Mouse (Mus musculus) thymus, adult 18-20 months (tissue): Measurements from ENCODE around the gene Ccdc116.
"Not testable (repeated sequence)": the region's sequence is repeated elsewhere in the genome, so short reads cannot be mapped to it uniquely, and the experiment has no call there.

Experiments
- DNase-seq, 2 experiments: peaks; one replicate each; pipeline ENCODE4 v3.0.0; 2022; ENCODE audit warnings: mixed read lengths in 2 of 2

Gene Ccdc116

DNA sequence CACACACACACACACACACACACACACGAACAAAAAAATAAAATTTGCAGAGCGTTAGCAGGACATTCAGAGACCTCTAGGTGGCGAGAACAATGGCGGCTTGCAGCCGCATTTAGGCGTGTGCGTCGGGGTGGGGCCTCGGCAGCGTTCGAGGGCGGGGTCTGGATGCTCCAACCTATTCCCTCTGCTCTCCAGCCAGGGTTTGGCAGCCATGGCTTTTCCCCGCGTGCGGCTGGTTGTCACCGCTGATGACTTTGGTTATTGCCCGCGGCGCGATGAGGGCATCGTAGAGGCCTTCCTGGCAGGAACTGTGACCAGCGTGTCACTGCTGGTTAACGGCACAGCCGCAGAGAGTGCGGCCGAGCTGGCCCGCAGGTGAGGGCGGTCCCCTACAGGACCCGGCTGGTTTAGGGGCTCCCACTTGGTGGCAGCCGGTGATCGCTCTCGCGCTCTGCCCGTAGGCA lies at the start of gene Ccdc116:
Ccdc116 (minus strand) TSS at position 458 of the 464 bp plus-strand sequence.
- peak; percentile 54 to 55 for DNase-seq

DNA sequence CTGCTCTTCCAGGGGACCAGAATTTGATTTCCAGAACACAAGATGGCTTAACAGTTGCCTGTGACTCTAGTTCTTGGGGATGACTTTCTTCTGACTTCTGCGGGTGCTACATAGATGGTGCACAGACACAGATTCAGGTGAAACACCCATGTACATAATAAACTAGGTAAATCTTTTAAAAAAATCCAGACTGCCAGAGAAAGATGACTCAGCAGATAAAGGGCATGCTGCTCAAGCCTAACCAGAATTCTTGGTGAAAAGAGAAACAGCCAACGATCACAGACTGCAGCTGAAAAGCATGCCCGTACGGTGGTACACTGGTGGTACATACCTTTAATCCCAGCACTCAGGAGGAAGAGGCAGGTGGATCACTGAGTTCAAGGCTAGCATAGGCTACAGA lies 46.8 kb upstream of the Ccdc116 start:
- no peak for DNase-seq

DNA sequence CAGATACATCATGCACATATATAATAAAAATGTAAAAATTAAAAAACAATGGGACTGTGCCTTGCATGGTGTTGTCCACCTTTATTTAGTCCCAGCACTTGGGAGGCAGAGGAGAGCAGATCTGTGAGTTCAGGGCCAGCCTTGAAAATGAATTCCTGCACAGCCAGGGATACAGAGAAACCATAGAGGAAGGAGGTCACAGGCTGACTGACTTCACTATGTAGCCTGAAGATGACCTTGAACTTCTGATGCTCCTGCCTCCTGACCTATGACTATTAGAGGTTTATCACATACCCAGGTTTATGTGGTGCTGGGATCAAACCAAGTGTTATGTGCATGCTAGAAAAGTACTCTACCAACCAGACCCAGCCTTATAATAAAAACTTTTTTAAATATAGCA lies 38.4 kb upstream of the Ccdc116 start:
- no peak for DNase-seq

DNA sequence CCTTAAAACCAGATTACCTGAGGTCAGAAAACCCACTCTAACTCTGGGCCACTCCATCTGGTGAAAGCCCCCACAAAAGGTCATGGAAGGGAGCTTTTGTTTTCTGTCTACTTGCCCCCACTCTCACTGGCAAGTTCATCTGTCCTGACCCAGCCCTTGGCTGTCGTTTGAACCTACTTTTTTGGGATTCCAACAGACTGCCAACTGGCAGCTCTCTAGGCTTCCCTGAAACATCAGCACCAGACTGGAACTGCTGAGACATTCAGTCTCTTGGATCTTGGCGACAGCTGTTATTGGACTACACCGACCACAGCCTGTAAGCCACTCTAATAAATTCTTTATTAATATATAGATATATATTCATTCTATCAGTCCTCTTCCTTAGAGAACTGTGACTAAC lies 36.0 kb upstream of the Ccdc116 start:
- DNase-seq, result no peak

DNA sequence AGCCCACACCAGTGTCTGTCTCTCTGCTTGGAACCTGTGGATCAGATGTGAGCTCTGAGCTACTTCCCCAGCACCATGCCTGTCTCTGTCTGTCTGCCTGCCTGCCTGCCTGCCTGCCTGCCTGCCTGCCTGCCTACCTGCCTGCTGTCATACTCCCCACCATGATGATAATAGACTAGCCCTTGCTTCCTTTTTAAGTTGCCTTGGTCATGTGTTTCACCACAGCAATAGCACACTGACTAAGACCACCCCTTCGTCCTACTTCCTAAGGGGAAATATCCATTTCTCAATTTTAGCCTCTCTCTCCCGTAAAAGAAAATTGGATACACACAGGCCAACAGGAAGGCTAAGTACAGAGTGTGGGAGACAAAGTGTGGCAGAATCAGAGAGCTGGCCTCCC lies 35.1 kb upstream of the Ccdc116 start:
- no peak for DNase-seq

DNA sequence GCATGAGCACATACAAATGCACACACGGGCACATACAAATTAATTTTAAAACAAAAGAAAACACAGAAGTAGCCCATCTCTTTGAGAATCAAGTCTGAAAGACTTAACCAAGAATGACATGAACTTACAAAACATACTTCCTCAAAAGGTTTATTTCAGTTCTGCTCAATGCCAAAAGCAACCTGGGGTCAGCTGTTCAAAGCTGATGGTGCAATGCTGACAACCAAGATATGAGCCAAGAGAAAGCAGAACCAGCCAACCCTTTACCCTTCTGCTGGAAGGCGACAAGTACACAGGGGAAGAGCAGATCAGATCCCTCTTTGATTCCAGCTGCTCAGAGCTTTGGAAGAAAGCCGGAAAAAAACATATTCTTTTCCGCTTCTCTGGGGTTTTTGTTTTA lies 34.4 kb upstream of the Ccdc116 start:
- DNase-seq, result no peak

DNA sequence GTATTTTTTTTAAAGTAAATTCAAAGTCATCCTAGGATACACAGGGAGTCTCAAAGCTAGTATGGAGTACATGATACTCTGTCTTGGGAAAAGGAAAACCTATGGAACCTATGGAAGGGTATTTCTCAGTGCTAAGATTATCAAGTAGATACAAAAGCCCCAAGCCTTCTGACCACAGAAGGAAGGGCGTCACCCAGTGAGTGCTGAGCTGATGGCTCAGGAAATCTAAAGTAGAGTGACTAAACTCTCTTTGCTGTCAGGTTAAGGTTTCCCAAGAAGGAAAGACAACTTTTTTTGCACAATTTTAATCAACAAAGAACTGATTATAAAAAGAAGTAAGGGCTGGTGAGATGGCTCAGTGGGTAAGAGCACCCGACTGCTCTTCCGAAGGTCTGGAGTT lies 32.7 kb upstream of the Ccdc116 start:
- DNase-seq, result no peak

DNA sequence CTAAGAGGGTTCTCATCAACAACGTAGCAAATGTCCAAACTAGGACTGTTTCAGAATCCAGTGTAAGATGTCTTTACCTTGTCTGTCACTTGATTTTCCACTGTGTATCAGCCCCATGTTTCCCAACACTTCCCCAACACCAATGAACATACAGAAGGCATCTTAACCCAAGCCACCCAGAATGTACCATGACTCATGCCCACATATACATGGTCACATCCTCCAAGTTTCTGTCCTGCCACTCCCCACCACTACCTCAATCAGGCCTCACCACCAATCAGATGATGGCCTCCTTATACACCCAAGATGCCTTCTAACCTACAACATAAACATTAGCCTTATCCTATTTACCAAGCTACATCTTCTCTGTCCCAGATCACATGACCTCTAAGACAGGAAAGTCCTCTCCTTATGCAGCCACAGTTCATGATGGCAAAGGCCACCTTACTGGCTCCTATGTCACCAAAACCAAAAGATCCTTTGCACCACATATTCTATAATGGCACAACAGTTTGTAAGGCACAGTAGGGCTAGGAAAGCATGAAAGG lies 30.7 kb upstream of the Ccdc116 start:
- DNase-seq, result no peak

DNA sequence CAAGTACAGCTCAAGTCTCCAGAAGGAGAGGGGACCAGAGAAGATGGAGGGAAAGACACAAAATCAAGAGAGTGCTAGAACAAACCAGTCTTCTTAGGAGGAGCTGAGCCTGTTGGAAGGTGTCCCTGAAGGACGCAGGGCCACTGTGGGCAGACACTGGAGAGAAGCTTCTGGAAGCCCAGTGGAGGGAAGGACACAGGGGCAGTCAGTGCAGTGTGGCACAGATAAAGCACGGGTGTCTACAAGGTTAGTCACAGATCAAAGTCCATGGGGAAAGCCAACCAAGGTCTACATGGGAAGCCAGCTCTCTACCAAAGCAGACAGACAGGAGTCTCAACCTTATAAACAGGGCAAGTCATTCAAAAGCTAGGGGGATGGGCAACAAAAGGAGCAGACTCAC lies 28.7 kb upstream of the Ccdc116 start:
- DNase-seq, result no peak

DNA sequence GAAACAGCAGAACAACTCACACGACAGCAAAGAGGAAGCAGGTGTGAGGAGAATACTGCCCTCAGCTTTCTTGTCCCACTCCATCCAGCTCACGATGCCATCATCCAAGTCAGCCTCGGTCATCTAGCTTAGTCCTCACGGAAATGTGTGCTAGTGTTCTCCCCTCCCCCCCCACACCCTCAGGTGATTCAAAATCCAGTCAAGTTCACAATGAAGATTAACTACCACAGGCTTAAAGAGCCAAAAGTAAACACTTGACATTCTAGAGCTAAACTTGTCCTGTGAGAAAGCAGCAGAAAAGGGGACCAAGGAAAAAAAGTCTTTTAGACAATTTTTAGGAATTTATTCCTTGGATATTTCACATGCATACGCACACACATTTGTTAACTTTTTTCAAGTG lies 21.0 kb upstream of the Ccdc116 start:
- DNase-seq, result no peak

DNA sequence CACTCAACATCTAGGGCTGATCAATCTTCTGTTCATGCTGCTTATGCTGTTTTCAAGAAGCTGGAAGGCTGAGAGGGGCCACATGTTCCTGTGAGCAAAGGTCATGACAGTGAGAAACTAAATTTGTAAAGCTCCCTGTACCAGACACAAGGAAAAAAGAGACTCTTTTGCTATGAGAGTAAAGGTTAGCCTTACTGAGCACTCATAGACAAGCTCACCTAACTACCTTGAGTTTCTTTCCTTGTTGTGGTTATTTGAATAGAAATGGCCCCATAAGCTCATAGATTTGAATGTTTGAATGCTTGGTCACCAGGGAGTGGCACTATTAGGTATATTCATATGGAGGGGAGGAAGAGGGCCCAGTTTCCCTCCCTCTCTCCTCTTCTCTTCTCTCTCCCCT lies 20.1 kb upstream of the Ccdc116 start:
- DNase-seq, result no peak

DNA sequence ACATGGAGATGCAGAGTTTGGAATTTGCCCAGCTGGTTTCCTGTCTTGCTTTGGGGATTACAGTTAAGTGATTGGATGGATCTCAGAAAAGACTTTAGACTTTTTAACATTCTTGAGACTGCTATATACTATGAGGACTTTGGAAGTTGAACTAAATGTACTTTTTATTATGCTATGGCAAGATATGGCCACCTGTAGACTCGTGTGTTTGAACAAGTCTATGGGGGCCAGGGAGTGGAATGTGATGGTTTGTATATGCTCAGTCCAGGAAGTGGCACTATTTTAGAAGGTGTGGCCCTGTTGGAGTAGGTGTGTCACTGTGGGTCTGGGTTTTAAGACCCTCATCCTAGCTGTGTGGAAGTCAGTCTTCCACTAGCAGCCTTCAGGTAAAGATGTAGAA lies 18.4 kb upstream of the Ccdc116 start:
- DNase-seq, result not testable (repeated sequence)

DNA sequence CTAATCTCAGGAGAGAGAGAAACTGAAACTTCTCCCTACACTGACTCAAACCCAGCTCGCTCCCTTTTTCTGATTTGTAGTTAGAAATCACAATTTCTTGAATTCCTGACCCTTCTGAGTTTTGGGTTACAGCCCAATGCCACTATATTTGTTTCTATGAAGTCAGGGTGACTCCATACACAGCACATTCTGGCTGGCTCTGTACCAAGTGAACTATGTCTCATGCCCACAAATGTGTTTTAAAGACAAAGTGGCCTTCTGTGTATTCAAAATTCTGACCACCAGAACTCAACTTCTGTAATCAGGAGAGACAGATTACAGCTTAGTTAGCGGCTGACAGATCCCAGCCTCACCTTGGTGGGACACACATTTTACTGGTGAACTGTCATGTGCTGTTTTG lies 7.3 kb upstream of the Ccdc116 start:
- no peak for DNase-seq

DNA sequence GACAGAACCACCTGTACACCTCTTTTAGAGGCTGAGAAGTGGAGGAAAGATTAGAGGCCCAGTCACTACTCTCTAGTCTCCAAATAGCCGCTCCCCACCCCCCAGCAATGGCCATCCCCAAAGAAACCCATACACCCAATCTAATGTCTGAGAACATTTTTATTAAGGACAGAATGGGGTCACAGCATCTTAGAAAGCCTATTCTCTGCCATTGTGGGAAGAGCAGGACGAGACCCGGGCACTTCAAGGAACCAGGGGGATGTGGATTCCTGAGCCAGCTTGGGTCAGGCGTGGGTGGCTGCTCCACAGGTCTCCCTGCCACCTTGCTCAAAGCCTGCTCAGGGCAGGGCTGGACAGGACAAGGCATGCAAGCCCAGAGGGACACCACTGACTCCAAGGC lies 4.8 kb upstream of the Ccdc116 start:
- no peak for DNase-seq

DNA sequence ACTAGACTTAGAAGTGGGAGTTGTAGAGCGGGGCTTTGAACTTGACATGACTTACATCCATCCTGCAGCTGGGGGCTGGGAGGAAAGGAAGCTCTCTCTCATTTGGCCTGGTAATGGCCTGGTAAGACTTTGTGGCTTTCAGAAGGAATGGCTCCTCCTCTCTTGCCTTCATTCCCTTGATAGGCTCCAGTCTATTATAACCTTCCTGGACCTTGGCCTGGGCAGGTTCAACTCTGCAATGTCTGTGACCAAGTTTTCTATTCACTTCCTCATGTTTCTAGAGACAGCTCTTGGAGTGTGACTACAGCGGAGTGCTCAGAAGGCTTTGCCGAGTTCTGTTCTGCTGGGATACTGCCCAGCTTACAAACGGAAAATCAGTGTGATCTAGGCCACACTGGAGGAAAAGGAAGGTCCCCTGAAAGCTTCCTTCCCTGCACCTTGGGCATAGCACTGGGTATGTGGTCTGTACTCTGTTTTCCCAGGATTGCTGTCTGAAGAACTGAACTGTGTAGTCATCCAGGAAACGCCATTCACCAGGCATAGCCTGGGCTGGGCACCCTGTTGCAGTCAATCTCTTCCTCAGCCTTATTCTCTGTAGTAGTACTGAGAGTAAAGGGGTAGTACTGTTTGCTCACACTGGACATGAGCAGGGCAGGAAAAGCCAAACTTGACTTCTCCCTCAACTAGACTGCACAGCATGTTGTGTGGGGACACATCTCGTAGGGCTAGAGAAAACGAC lies 3.7 kb upstream of the Ccdc116 start:
- no peak for DNase-seq

DNA sequence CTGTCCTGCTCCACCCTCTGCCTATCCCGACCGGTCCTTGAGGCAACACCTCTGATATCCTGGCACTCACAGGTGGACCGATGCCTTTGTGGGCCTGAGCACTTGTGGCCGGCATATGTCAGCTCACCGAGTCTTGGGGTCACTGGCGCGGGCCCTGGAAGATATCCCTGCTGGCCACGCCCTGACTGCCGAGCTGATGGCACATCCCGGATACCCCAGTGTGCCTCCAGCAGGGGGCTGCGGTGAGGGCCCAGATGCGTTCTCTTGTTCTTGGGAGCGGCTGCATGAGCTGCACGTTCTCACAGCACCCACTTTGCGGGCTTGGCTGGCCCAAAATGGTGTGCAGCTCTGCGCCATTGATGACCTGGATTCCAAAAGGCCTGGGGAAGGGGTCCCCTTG lies 1.1 kb upstream of the Ccdc116 start:
- peak in 1 of 2 experiments; percentile 16 for DNase-seq

DNA sequence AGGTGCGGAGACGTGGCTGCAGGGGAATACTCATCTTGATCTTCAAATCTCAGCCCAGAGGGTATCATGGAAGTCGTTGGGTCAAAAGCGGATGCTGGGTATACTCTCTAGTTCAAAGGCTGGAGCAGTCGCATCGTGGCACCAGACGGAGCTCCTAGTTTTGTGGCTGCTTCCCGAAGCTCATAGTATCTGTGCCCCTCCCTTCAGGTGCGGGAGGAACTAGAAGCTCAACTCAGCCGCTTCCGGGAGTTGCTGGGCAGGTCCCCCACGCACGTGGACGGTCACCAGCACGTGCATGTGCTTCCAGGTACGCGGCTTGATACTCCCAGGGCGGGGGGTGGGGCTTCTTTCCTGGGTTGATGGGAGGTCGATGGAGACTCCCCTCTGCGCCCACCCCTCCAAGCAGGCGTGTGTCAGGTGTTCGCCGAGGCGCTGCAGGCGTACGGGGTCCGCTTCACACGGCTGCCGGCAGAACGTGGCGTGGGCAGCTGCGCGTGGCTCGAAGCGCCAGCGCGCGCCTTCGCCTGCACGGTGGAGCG lies 431 bp upstream of the Ccdc116 start:
- DNase-seq, result peak in 1 of 2 experiments; percentile 15

DNA sequence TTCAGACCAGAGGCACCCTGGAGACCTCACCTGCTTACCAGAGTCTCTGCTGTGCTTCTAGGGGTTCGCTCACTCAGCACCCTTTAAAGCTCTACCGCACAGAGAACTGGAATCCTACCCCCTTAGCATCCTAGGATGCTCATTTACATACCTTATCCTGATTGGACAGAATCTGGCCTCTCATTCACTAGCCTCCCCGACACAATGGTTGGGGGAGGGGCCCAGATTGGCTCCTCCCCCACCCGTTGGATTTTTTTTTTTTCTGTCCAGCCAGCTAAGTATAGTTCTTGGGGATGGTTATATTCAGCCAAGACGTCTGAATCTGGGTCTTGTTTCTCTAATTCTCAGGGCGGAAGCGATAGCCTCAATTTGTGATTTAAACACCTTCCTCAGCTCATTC lies 2.7 kb downstream of the Ccdc116 start, which contains the start of gene Ydjc:
Ydjc (plus strand) TSS at position 283 of the 400 bp plus-strand sequence.
- no peak for DNase-seq

DNA sequence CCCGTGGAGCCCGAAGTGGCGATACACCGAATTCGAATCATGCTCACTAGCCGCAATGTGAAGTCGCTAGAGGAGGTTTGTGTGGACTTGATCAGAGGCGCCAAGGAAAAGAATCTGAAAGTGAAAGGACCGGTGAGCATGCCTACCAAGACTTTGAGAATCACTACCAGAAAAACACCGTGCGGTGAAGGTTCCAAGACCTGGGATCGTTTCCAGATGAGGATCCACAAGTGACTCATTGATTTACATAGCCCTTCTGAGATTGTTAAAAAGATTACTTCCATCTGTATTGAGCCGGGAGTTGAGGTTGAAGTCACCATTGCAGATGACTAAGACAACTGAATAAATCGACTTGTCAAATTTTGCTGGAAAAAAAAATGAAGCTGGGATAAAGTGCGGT lies 9.7 kb downstream of the Ccdc116 start:
- DNase-seq, result no peak

DNA sequence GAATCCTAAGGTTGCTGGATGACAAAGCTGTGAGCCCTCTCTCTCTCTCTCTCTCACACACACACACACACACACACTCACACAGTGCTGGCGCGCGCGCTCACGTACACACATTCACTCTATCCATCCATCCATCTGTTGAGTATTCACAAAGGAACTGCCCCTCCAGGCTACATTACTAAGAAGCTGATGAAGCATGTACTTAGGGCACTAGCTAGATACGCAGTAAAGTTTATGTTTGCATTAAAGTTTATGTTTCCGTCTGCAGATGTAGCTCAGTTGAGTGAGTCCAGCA lies 14.2 kb downstream of the Ccdc116 start:
- no peak for DNase-seq

DNA sequence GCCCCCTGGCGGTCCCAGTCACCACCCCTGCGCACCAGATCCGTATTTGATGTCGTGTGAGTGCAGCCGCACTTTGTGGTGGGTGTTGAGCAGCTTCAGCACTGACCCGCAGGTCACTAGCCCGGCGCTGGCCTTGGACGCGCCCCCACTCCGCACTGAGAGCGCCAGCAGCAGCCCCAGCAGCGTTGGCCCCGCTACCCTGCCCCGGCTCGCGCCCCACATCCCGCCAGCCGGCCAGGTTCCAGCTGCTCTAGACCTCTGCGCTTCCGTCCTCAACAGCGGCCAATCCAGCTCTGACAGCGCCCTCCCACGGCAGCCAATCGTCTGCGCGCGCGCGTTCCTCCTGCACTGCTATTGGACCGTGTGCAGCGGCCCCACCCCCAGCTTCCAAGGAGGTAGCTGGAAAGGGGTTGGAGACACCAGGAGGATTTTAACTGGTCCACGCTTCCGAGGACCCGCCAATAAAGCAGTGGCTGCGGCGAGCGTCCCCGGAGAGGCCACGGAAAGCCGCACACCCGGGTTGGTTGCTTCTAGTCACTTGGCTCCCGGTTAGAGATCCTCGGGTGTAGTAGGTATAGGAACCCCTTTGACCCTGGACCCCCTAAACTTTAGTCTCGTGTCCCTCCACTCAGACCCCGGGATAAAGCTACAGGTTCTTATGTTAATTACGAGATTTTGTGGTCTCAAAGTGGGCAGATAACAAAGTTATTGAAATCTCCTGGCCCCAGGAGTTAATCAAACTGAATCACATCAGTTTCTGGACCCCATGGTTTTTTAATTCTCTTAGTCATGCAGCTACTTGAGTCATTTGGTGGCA lies 14.7 kb downstream of the Ccdc116 start, which contains the start of gene Sdf2l1:
Sdf2l1 (minus strand) TSS at position 295 of the 817 bp plus-strand sequence.
- peak; percentile 93 to 94 for DNase-seq

DNA sequence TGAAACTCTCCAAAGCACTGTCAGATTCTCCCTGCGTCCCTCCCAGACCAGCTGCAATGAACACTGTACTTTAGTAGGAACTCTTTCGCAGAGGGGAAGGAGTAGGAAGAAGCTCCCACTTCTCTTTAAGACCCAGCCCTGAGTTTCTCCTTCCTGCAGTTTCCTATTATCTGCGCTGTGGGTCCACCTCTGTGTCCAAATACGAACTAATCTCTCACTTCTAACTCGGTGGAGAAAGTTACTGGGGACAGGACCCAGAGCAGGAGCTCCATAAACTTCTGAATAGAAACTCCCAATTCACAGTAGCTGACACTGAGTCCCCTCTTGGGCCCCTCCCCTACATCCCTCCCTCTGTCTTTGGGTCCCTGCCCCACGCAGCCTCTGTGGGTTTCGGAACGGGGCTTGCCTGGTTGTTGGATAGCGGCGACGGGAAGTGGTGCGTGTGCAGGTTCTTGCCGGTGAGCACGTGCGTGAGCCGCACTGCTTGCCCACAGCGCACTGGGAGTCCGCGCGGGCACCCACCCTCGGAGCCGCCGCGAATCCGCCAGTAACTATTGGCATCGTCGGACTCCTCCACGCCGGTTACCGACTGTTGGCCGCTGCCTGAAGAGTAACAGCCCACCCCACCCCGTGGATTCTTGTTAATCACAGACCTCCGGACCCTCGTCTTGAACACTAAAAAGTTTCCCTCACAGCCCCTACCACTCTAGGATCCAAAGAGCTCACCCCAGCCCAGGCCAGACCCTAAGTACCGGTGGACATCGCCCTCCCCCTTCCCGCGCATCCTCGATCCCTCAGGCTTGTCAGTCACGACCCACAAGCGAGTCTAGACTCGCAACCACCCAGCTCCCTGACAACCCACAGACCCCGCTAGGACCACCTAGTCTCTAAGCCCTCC lies 15.6 kb downstream of the Ccdc116 start:
- peak in 1 of 2 experiments; percentile 34 for DNase-seq

DNA sequence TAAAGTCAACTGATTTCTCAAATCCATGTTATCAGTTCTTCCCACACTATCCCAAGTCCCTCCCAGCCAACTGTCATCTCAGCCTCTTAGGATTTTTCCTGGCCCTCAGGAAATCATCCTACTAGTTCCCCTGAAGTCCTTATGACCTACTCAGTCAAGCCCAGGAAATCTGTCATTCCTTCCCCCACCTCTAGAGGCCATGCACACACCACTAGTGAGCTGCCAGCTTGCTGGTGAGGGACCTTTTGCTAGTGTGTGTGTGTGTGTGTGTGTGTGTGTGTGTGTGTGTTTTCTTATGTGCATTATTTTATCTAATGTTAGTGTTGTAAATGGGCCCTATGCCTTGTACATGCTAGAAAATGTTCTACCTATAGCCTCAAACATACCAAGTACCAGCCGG lies 19.7 kb downstream of the Ccdc116 start:
- DNase-seq, result peak; percentile 14 to 46
